Mouse (Mus musculus): ENCODE measurements around the gene Usp39.

Gene Usp39

DNA sequence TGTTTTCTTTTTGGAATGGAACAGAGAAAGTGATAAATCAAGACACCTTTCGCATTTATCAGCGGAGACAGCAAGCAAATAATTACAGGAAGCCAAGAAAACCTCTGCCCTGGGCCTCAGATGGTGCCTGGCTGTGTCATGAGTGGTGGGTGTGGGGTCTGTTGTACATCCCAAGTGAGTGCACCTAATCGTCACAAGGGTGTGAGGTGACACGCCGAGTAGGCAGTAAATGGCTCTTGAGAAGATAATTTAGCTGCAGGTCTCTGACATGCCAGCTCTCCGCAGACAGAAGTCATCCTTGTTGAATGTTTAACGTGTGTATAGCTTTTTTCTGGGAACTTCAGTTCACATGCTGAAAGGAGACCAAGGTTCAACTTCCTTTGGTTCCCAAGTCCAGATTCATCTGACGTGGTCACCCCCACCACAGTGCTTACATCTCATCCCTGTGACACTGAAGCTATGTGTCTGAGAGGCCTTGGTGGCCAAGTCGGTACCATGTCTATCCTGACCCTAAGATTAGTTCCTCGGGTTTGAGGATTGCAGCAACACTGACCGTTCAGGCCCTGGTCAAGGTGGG, 42.5 kb downstream of the Usp39 start:
- no peak for DNase-seq (ENCODE audit: low read depth, low spot score)

GRCm38 (mm10) chr6:72297825-72298224, 47.2 kb downstream of the Usp39 start:
- no peak for DNase-seq (ENCODE audit: low read depth, low spot score)

GRCm38 (mm10) chr6:72292972-72293651, 51.9 kb downstream of the Usp39 start:
- no peak for DNase-seq (ENCODE audit: low read depth, low spot score)

DNA sequence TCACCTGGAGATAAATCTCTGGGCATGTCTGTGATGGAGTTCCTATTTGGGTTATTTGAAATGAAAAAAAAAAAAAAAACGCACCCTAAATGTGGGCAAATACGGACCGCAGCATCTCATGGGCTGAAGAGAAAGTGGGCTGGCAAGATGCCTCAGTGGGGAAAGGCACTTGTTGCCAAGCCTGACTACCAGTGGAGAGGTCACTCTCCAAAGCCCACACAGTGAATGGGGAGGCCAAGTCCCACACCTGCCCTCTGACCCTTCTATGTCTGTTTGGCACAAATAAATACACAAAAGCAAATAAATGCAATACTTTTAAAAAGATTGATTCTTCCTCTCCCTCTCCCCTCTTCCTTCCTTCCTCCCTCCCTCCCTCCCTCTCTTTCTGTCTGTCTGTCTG, 55.5 kb downstream of the Usp39 start:
- no peak for DNase-seq (ENCODE audit: low read depth, low spot score)

GRCm38 (mm10) chr6:72283914-72284313, 61.1 kb downstream of the Usp39 start:
- DNase-seq (ENCODE audit: low read depth, low spot score) = no peak

DNA sequence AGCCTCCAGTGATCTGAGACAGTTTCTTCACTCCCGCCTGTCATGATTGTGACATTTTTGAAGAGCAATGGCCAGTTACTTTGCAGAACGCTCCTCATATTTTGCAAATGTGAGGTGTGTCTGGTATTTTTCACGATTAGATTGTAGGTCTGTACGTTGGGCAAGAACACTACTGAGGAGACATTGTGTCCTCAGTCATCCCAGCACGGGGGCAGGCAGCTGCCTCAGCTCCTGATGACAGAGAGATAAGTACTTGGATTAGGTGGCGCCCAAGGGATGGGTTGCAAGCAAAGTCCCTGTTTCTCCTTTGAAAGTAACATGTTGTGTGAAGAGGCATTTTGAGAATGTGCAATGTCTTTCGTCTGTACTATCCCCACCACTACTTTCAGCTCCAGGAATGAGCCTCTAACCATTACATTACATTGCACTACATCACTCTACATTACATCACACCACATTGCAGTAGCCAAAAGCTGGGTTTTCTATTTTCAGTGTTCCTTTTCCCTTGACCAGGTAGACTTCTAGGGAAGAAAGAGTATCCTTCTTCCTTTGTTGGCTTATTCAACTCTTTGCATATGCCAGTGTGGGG, 64.5 kb downstream of the Usp39 start:
- no peak for DNase-seq (ENCODE audit: low read depth, low spot score)

DNA sequence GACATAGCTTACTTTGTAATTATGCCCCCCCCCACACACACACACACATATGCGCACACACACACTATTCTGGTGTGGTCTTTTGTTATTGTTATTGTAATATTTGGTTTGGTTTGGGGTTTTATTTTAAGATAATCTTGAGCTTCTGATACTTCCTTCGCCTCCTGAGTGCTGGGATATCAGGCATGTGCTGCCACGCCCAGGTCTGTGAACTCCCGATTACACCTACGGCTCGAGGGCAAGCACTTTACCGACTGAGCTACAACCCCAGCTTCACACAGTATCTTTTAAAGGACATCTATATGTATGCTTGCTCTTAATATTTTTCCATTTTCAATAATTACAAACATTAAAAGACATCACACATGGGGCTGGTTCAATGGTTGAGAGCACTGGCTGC, 65.5 kb downstream of the Usp39 start:
- DNase-seq (ENCODE audit: low read depth, low spot score) = no peak

DNA sequence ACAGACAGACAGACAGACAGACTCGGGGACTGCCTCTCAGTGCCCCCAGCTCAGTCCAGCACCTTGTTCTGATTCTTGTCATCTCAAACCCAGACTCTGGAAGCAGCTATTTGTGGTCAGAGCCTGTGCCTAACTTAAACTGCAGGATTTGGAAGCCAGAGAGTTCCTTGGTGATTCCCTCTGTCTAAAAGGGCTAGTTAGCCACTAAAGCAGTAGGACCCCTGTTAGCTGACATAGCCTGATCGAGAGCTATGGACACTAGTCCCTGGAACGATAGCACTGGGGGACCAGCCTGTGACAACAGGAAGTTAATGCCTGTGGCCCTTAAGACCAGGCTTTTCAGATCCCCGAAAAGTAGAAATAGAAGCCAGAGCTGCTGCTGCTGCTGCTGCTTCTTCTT, 66.1 kb downstream of the Usp39 start:
- no peak for DNase-seq (ENCODE audit: low read depth, low spot score)

DNA sequence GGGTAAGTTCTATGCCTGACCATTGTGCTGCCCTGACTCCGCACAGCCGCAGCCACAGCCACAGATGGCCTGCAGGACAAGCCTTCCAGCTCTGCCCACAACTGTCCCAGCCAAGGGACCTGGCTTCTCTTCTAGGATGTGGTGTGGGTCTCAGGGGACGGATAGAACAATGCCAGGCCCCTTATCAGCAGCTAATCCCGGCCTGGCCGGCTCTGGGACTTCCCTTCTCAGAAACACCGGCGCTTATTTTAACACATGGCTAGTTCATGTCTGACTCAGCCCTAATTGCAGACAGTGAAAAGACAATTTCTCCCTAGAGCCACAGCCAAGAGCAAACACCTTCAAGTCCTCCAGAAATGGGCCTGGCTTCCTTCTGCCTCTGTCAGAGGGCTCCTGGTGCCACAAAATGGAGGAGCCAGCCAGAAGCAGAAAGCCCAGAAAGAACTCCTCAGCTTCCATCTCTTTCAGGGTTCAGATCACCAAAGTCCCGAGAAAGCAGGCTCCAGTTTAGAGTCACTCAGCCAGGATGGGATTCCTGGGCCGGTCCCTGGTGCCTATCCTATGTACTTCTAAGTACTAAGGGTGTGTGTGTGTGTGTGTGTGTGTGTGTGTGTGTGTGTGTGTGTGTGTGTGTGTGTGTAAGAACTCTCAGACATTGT, 67.3 kb downstream of the Usp39 start:
- peak; percentile 46 for DNase-seq (ENCODE audit: low read depth, low spot score)

DNA sequence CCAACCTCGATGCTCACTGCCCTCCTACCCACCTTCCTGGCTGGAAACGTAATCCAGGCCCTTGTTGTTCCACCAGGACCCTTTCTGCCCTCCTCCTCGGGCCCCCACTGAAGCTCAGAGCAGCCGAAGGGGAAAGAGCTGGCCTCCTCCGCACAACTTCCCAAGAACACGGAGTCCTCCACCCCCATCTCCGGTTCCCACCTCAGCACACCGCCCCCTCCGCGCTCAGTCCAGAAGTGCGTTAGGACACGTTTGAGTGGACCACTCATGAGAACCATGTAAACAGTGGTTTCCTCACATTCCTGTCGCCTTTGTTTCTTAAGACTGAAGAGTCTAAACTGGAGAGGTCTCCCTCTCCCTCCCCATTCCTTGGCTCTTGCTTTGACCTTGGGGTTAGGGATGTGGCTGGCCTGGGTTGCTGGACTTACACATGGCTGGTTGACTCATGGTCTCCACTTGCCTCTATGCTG, 68.0 kb downstream of the Usp39 start:
- no peak for DNase-seq (ENCODE audit: low read depth, low spot score)

DNA sequence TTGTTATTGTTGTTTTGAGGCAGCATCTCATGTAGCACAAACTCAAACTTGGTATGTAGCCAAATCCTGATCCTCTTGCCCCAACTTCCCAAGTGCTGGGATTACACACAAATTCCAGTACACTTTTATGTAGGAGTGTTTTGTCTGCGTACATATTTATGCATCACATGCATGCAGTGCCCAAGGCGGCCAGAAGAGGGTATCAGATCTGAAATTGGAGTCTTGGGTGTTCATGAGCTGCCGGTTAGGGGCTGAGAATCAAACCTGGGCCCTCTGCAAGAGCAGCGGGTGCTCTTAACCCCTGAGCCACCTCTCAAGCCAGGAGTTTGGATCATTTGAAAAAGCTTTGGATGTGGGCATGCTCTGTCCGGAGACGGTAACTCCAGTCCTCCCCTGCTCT, 68.8 kb downstream of the Usp39 start:
- DNase-seq (ENCODE audit: low read depth, low spot score) = no peak

GRCm38 (mm10) chr6:72275527-72275926, 69.5 kb downstream of the Usp39 start:
- no peak for DNase-seq (ENCODE audit: low read depth, low spot score)

- DNase-seq (ENCODE audit: low read depth, low spot score) = no peak
These were observed 71.8 kb downstream of the Usp39 start for GRCm38 (mm10) chr6:72273153-72273552.

DNA sequence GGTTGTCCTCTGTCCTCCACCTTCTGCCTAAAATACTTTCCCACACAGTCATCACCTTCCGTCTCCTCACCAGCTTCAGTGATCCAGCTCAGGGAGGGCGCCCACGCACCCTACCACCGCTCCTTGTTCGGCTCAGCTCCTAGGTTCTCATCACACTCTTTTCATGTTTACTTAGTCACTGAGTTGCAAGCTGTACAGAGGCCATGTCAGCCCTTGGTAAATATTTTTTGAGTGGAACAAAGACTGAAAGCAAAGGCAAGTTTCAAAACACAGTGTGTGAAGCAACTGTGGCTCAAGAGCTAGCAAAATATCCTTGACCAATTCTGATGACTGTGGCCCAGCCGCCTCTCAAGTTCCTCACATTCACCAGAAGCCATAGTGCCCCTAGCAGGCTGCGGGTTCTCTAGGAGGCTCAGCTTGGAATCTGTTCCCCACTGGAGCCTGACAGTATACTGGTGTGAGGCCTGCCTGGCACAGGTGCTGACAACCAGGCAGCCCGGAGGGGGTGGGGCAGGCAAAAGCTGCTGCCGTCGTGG, 72.8 kb downstream of the Usp39 start:
- DNase-seq (ENCODE audit: low read depth, low spot score) = no peak

GRCm38 (mm10) chr6:72270952-72271519, 73.9 kb downstream of the Usp39 start:
- DNase-seq (ENCODE audit: low read depth, low spot score) = no peak

- DNase-seq (ENCODE audit: low read depth, low spot score) = no peak
These were observed 74.7 kb downstream of the Usp39 start for GRCm38 (mm10) chr6:72270258-72270657.
